Mouse (Mus musculus) T-helper 2 cell (primary cell): ENCODE results near the gene Rpl29.

Experiments used
- in situ Hi-C: fragments of 300-600 bp; cut with MboI, MseI; formaldehyde crosslinking; loops from one replicate; pipeline ENCODE4 v1.15.1; 2025; ENCODE audit warnings: high pct_unique_total_duplicates

The Rpl29 gene

DNA sequence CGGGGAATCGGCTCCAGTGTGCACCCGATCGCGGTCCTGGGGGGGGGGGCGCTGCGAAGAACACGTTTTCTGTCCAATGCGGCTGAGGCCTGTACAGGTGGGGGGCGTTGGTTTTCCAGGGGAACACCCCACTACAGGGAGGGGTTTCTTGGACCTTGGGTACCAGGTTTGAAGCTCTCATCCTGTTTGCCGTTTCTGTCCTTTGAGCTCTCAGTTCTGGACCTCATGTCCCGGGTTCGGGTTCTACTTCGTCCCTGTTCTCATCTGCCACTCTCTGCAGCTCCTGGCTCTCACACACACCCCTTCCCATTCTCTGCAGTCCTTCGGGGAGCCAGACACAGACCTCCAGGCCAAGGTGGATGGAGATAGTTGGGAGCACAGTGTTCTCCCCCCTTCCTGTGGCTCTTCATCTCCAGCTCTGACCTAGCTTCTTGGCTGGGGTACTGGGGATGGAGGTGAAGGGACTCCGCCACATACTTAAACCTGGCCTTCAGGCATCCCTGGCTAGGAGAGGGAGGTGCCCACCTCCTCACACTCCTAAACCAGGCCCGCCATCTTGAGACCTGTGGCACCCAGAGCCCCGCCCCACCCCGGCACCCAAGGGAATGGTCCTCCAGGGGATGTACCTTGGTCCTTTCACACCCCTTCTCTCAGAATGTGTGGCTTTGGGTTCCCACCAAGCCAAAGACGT, 25.0 kb downstream of the Rpl29 start:
- in situ Hi-C loops = no loop called here

DNA sequence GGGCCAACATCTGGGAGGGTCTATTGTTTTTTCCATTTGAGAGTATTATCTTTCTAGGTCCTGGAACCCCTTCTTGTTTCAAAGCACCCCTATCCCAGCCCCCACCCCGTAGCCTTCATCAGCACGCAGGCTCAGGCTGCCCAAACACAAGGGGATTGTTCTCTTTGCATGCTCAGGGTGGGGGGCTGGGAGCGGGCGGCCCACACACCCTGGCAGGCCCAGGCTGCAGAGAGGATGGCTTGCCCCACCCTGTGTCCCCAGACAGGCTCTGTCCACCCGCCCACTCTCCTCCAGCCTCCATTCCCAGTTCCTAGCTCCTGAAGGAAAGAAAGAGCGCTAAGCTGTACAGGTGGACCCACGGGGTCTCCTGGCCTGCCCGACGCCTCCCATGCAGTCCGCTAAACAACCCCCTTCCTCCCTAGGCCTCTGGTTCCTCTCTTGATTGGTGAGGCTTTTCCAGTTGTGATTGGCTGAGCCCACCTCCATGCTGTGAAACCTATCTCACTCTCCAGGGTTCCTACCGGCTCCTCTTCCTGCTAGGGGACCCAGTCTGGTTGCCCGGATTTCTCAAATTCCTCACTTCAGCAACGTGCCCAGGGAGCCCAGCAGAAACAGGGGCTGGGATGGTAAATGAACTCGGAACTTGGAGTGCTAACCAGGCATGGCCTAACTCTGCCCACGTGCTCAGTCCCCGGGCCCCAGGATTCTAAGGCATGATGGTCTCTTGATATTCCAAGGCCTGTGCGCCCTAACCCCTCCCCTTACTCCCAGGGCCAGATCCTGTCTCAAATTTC, 25.8 kb downstream of the Rpl29 start:
- in situ Hi-C loops = no loop called here

DNA sequence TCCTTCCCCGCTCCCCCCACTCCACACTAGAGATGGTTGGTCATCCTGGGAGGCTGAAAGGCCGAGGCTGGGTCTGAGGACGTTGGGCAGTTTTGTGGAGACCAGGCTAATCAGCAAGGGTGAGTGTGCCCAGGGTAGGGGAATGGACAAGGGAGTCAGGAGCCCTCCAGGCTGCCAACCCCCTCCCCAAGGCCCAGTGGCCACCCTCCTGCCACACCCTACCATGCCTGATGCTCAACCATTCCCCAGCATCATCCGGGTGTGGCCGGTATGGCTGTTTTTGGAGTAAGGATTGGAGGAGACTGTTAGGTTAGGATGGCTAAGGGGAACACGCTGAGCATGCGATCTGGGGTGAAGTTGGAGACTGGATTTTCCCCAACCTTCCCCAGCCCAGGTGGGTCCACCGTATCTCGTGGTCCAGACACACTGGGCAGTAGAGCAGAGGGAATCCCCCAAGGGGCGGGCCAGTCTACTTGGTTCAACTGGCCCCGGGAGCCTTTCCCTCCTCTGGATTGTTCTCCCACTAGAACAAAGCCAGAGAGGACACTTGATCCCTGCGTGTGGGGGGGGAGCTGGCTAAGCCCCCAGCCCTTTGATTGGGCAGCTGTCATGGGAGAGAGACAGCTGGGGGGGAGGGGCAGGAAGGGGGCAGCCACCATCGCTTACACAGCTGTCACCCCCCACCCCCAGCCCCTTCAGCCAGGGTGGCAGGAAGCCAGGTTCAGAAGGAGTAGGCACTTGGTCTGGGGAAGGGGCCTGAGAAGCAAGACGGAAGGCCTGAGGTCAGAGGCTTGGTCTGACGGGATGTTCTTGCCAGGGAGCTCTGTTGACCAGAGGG, 27.3 kb downstream of the Rpl29 start:
- in situ Hi-C loops = no loop called here

DNA sequence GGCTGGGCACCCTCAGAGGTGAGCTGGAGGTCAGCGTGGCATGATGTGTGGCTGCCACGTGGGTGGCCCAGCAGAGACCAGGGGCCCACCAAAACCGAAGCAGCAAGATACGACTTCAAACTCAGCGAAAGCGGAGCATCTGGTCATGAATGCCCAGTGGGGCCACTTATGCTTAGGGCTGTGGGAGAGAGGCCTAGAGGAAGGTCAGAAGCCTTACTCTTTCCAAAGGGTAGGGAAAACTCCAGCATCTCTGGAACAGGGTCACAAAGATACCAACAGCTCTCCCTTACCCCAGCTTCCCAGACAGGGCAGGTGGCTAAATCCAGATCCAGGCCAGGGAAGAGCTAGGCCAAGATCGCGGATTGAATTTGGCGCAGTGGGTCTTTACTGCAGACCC, 27.9 kb downstream of the Rpl29 start:
- in situ Hi-C loops = no loop called here

DNA sequence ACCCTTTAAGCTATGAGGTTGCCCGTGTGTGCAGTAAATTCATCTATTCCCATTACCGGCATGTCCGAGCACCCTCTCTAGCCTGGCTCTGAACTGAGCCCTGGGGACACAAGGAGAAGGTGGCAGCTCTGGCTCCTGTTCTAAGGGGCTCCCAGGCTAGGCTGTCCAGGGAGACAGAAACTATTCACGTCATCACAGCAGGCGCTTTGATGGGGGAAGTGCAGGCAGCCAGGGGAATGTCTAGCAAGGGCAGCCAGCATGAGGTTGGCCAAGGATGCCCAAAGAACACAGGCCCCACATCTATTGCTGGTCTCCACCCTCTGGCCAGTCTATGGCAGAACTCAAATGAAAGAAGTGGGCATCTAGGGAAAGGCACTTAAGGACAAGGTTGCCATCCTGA, 28.7 kb downstream of the Rpl29 start:
- in situ Hi-C loops = no loop called here

DNA sequence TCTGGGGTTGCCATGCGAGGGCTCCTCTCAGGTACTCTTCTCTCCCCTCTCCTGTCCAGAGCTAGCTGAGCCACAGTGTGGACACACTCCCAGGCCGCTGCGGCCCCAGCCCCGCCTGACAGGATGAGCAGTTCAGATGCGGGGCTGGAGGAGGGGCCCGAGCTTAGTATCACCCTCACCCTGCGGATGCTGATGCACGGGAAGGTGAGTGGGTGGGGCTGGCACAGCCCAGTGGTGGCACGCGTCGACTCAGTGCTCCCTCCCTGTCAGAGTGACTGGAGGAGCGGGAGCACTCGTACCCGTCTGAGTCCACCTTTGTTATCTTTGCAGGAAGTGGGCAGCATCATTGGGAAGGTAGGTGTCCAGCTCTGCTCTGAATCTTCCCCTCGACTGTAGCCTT, 30.7 kb downstream of the Rpl29 start:
- in situ Hi-C loops = no loop called here

DNA sequence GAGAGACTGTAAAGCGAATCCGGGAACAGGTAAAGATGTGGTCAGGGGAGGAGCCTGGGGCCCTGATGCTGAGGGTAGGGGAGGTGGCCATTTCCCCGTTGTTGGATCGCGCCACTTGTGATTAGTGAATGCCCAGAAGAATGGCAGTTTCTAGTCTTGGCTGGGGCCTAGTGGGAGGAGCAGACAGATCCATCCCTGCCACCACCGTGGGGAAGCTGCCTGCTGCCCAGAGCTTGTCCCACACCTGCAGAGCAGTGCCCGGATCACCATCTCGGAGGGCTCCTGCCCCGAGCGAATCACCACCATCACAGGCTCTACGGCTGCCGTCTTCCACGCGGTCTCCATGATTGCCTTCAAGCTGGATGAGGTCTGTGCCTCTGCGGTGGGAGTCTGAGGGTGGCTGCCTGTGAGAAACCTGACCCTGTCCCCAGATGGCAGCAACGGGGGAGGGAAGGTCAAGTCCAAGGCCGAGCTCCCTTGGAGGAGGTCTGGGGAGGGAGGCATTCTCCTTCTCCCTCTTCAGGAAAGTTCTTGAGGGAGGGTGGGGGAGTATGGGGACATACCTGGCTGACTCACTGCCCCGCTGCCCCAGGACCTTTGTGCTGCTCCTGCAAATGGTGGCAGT, 31.3 kb downstream of the Rpl29 start:
- in situ Hi-C loops = no loop called here

DNA sequence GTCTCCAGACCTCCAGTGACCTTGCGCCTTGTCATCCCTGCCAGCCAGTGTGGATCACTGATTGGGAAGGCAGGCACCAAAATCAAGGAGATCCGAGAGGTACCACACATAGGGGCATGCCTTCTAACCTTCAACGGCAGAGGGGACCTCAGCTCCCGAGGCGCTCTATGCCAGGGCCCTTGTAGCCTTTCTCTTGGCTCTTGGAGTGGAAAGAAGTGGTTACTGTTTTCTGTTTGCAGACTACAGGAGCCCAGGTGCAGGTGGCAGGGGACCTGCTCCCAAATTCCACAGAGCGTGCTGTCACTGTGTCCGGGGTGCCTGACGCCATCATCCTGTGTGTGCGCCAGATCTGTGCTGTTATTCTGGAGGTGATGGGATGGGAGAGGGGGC, 31.8 kb downstream of the Rpl29 start:
- in situ Hi-C loops = no loop called here

DNA sequence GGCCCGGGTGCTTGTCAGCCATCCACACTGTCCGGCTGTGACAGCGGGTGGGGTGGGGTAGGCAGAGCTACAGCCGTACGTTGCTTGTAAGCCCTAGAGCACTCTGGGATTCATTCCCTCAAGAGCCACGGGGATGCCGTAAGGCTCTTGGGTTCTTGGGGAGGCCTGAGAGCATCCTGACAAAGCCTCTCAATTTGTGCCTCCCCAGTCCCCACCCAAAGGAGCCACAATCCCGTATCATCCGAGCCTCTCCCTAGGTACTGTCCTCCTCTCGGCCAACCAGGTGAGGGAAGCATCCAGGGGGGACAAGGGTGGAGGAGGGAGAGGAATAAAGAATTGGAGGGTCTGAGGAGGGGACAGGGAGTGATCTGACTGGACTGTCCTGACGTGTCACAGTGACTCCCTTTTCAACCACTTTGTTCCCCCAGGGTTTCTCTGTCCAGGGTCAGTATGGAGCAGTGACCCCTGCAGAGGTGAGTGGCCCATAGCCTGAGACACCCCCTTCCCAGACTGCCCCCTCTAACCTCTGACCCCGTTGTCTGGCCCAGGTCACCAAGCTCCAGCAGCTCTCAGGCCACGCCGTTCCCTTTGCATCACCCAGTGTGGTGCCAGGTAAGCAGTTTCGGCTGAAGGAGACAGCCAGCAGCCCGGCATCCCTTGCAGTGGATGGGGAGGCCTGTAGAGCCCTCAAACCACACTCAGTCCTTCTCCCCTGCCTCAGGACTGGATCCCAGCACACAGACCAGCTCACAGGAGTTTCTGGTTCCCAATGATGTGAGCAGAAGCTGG, 32.6 kb downstream of the Rpl29 start:
- in situ Hi-C loops = no loop called here

DNA sequence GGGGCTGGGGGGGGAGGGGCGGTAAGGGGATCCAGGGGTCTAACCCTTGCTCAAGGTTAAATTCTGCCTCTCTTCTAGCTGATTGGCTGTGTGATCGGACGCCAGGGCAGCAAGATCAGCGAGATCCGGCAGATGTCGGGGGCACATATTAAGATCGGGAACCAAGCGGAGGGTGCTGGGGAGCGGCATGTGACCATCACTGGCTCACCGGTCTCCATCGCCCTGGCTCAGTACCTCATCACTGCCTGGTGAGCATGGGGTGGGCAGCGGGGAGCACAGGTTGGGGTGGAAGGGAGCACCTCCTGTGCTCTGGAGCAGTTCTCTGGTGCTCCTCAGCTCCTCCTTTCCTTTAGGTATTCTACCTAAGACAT, 33.2 kb downstream of the Rpl29 start:
- in situ Hi-C loops = no loop called here

DNA sequence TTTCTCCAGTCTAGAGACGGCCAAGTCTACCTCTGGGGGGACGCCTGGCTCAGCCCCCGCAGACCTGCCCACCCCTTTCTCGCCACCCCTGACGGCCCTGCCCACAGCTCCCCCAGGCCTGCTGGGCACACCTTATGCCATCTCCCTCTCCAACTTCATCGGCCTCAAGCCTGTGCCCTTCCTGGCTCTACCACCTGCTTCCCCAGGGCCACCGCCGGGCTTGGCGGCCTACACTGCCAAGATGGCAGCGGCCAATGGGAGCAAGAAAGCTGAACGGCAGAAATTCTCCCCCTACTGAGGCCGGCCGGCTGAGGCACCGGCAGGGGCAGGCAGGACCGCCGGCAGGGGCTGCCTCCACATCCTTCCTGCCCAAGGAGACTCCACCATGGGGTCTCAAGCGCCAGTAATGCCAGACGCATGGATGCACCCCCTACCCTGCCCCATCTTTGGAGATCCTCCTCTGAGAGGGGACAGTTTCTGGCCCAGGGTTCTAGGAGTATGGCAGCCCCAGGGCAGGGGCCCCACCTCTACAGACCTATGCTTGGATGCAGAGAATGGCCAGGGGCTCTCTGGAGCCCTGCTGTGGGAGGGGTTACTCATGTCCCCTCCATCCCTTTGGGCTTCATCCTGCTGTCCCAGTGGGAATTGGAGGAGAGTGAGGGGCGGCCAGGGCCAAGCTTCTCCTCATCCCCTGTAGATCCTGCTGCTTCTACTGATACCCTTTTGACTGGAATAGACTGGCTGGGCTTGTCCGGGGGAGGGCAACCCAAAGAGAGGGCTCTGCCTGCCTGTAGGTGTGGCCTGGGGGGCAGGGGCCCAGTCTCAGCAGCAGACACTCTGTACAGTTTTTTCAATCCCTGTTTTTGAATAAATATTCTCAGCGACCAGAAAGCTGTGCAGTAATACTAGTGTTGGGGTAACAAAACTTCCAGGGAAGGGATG, 34.1 kb downstream of the Rpl29 start:
- in situ Hi-C loops = no loop called here

DNA sequence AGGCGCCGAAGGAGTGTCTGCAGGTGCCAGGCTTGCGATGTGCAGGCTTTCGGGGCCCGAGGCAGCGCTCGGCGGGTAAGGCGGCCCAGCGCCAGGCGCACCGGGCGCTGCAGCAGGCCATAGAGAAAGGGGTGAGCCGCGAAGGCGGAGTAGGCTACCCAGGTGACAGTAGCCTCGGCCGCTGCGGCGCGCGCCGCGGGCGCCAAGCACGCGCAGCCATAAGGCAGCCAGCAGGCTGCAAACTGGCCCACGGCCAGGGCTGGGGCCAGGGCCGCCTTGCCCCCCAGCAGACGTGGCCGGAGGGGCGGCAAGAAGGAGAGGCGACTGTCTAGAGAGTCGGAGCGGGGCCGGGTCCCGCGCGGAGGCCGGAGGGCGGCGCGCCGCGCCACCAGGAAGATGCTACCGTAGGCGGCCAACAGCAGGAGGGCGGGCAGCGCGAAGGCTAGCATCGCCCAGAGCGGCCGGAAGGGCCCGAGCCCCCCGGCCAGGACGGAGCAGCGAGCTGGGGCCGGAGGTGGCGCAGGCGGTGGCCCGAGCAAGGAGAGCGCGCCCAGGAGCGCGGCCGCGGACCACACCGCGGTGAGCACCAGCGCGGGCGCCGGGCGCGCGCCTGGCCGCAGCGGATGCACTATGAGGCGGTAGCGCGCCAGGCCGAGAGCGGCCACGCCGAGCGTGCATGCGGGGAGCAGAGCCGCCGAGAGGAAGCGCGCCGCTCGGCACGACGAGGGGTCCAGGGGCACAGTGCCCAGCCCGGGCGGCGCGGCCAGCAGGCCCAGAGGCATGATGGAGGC, 35.7 kb downstream of the Rpl29 start:
- in situ Hi-C loops = no loop called here

DNA sequence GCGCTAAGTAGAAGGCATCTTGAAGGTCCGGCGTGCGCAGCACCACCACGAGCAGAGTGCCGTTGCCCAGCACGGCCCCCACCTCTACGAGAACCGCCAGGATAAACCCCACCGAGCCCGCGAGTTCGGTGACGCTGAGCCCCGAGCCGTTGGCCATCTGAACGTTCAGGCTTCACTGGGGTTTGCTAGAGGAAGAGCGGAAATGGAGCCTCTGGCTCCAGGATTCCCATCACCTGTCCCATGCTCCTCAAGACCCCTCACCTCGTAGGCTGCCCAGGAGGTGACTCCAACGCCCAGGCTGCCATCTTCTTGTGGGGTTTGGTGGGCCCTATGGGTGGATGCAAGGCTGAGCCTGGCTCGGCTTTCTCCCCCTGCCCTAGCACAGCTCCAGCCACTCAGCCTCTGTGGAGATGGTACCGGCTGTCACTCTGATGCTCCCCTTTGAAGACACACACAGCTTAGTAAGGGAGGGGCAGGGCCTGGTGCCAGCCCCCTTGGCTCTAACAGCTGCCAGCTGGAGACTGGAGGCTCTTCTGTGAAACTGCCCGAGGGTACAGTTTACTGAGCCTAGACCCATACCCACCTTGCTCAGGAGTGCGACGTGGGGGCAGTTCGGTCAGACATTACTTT, 36.4 kb downstream of the Rpl29 start, which contains the start of gene Gpr62:
TSS of gene Gpr62 (minus strand) at position 368 of the 630 bp plus-strand sequence.
- in situ Hi-C loops = no loop called here

DNA sequence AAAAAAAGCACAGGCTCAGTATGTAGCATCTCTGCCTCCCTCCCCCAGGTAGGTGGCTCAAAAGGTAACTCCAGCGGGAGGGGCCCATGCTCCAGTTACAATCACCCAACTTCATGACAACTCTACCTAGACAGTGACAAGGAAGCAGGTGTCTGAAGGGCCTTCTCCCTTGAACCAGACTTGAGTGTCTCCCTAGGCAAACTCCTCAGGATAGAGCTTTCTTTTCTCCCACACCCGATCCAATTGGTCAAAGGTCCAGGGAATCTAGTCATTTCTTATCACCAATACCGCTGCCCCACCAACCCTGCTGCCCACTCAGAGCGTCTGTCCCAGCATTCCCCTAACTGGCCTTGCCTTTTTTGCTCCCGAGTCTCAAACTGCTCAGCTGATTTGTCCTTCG, 37.5 kb downstream of the Rpl29 start:
- in situ Hi-C loops = no loop called here

DNA sequence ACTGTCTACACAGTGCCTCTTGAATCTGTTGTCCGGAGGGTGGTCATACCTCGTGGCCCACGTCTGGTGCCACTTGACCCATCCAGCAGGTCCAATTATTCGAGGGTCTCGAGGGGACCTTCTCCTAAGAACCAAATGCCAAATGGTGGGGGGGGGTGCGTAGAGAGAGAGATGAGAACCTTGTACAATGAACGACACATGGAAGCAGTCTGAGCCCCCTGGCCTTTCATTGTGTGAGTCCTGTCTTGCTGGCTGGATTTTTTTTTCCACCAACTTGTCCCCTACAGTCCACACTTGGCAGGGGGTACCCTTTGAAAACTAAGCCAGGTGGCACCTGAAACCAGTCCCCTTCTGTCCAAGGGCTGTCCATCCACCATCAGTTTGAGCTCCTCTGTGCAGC, 38.5 kb downstream of the Rpl29 start:
- in situ Hi-C loops = no loop called here

DNA sequence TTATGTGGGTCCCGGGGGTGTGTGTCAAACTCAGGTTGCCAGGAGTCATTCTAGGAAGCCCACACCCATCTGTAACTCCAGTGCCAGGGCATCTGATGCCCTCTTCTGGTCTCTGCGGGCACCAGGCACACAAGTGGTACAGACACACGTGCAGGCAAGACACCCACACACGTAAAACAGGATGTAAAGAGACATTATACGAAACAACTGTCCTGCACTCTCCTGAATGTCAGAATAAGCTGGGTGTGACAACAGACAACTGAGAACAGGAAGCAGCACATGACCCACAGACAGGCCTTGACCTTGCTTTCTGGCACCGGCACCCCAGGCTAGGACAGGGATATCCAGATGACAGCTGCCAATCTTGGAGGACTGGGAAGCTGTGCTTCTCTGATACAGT, 40.1 kb downstream of the Rpl29 start:
- in situ Hi-C loops = no loop called here

DNA sequence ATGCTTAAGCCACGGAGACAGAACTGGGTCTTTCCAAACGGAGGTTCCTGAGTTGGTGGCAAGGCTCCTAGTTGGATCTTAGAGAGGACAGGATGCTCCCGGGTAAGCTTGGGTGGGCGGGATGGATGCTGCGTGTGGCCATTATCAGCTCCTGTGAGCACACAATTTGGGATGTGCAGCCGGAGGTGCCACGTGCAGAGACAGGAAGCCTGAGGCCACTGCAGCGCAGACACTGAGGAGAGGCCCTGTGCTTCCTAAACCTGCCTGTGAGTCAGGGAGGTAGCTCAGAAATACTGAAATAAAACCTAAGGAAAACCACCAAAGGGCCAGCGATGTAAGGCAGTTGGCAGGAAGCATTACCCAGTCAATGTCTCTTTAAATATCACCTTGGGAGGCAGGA, 40.5 kb downstream of the Rpl29 start:
- in situ Hi-C loops = no loop called here

DNA sequence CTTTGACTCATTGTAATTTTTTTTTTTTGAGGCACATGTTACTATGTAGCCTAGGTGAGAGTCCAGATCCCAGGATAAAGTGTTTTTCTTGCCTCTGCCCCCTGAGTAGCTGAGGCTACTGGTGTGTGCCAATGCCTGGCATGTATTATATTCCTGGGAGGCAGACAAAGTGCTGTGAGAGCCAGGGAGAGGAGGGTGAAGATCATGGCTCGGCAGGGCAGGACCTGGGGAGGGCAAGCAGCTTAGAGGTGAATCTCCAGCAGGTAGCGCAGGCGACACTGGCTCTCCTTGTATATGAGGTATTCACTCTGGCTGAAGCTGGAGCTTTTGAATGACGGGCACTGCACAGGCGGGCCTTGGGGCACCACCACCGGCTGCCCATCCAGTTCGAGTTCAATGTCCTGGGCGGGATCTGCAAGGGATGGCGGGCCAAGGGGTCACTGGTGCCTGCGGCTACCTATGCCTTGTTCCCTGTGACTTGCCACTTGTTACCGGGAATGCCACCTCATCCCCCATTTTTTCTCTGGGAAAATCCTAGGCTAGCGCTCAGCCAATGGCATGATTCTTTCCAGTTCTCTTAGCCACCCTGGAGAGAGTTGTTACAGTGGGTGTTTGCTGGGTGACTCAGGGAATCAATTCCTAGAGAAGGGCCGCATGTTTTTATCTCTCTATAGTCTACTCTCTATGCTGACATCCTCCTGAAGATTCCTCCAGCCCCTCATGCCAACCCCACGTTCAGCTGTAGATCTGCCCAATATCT, 41.9 kb downstream of the Rpl29 start:
- in situ Hi-C loops = no loop called here
